Mouse (Mus musculus): Measurements from ENCODE around the gene Bhlha15.

Bhlha15 gene

GRCm38 (mm10) chr5:144226220-144226619 lies 36.1 kb downstream of the Bhlha15 start:
- in situ Hi-C loops (cut with MboI, MseI) = no loop called here

GRCm38 (mm10) chr5:144230216-144230615 lies 40.1 kb downstream of the Bhlha15 start:
- in situ Hi-C loops (cut with MboI, MseI) = no loop called here

GRCm38 (mm10) chr5:144231410-144231809 lies 41.3 kb downstream of the Bhlha15 start:
- in situ Hi-C loops (cut with MboI, MseI) = no loop called here

GRCm38 (mm10) chr5:144232531-144232930 lies 42.4 kb downstream of the Bhlha15 start:
- in situ Hi-C loops (cut with MboI, MseI) = no loop called here

GRCm38 (mm10) chr5:144234222-144234621 lies 44.1 kb downstream of the Bhlha15 start:
- in situ Hi-C loops (cut with MboI, MseI) = no loop called here

- in situ Hi-C loops (cut with MboI, MseI) = no loop called here
Measured at GRCm38 (mm10) chr5:144234714-144235113, 44.6 kb downstream of the Bhlha15 start.

GRCm38 (mm10) chr5:144238969-144239368 lies 48.9 kb downstream of the Bhlha15 start:
- in situ Hi-C loops (cut with MboI, MseI) = no loop called here

Data from T-helper 2 cell (primary cell).